Mouse (Mus musculus) ES-E14 (cell line): Measurements from ENCODE around the gene 1810049J17Rik. TPM values are rescaled to one million over a fixed set of nuclear protein-coding genes. Genes with fewer than 3 reads are reported as not detected.

Source experiments
- DNase-seq: peaks from one replicate; pipeline ENCODE4 v3.0.0-alpha.2; 2013; ENCODE audit warnings: low read depth, low spot score
- H3K27ac ChIP-seq: 2 replicates; pipeline ENCODE4 v1.5.1; 2012; ENCODE audit warnings: low read depth, mild to moderate bottlenecking, low read length, moderate library complexity, mixed read lengths; ENCODE audit not compliant: poor library complexity, insufficient read depth, severe bottlenecking
- H3K36me3 ChIP-seq: 2 replicates; pipeline ENCODE4 v1.6.1; 2012; ENCODE audit warnings: mild to moderate bottlenecking, low read length, moderate library complexity, mixed read lengths; ENCODE audit not compliant: control insufficient read depth, poor library complexity, insufficient read depth, severe bottlenecking
- H3K4me1 ChIP-seq, 2 experiments: fragments of 150-350 bp in 1 of 2; sonication (generic) in 1 of 2; 2 replicates each; pipeline ENCODE4 v1.6.1; 2012; ENCODE audit warnings: low read length in 2 of 2, mild to moderate bottlenecking in 1 of 2, mixed read lengths in 1 of 2; ENCODE audit not compliant: control insufficient read depth in 2 of 2, insufficient read depth in 2 of 2, poor library complexity in 1 of 2
- H3K4me3 ChIP-seq, 2 experiments: fragments of 150-350 bp in 1 of 2; sonication (generic) in 1 of 2; 2 replicates each; pipeline ENCODE4 v1.5.1; 2012; ENCODE audit warnings: low read length in 2 of 2, low read depth in 1 of 2, mild to moderate bottlenecking in 1 of 2, mixed read lengths in 1 of 2; ENCODE audit not compliant: insufficient read depth in 1 of 2, poor library complexity in 1 of 2, severe bottlenecking in 1 of 2
- H3K9ac ChIP-seq: 2 replicates; pipeline ENCODE4 v1.6.1; 2012; ENCODE audit warnings: low read depth, mild to moderate bottlenecking, low read length, mixed read lengths; ENCODE audit not compliant: poor library complexity, insufficient read depth, severe bottlenecking
- H3K9me3 ChIP-seq: fragments of 150-350 bp; sonication (generic); 2 replicates; pipeline ENCODE4 v1.6.1; 2012; ENCODE audit warnings: low read depth, mild to moderate bottlenecking, low read length; ENCODE audit not compliant: control insufficient read depth, insufficient read depth
- CHD2 ChIP-seq: IDR thresholded peaks from 2 replicates; pipeline ENCODE4 v1.6.1; 2014; ENCODE audit warnings: mild to moderate bottlenecking, low read depth, low read length, inconsistent platforms
- HCFC1 ChIP-seq: IDR thresholded peaks from 2 replicates; pipeline ENCODE4 v1.6.1; 2012; ENCODE audit warnings: low read length, inconsistent platforms, borderline replicate concordance; ENCODE audit not compliant: insufficient read depth
- MAFK ChIP-seq: IDR thresholded peaks from 2 replicates; pipeline ENCODE4 v1.6.1; 2014; ENCODE audit warnings: mild to moderate bottlenecking, low read depth, low read length, inconsistent platforms; ENCODE audit not compliant: insufficient read depth
- ZC3H11A ChIP-seq: IDR thresholded peaks from 2 replicates; pipeline ENCODE4 v1.6.1; 2012; ENCODE audit warnings: low read depth, mild to moderate bottlenecking, inconsistent platforms, low read length, borderline replicate concordance
- ZNF384 ChIP-seq: IDR thresholded peaks from 2 replicates; pipeline ENCODE4 v1.6.1; 2012; ENCODE audit warnings: low read depth, low read length, inconsistent platforms
- in situ Hi-C, 2 experiments: fragments of 600-800 bp; cut with MboI; formaldehyde crosslinking; loops; one replicate each; pipeline ENCODE4 v1.15.1; 2025; ENCODE audit warnings: low sequenced_read_pairs in 2 of 2, inconsistent platforms in 1 of 2; ENCODE audit not compliant: unreplicated experiment in 2 of 2
- total RNA-seq: library from RNA; depleted of rRNA; stranded (reverse); fragments of 300-350 nt; gene quantifications from 2 replicates; pipeline ENCODE4 v1.2.3, GENCODE M21; 2012

Gene 1810049J17Rik
- total RNA-seq, 1 experiment: 9.6 TPM

- no peaks in the 10 kb centered on the region for H3K9me3 ChIP-seq
- DNase-seq: no peak
- in situ Hi-C loops: no loop called here
- no peaks in the 10 kb centered on the region for H3K4me1 ChIP-seq
- no peak overlapping the region for H3K9ac ChIP-seq
- H3K36me3 ChIP-seq: peaks cover 2% of the 10 kb centered on the region; the same call in 1 of the 2 replicates
- no peak overlapping the region for H3K4me3 ChIP-seq
- no peak overlapping the region for H3K27ac ChIP-seq
- no peak for TF ChIP-seq CHD2
- no peak for TF ChIP-seq ZC3H11A
- no peak for TF ChIP-seq HCFC1
- TF ChIP-seq ZNF384: no peak
- TF ChIP-seq MAFK: no peak
These were observed 2.6 kb upstream of the 1810049J17Rik start for GRCm38 (mm10) chr15:12324326-12324725.

- Histone ChIP-seq H3K4me1 (no peaks in the 10 kb centered on the region), H3K27ac (no peak overlapping the region), H3K9ac (peak overlapping the region; percentile 94), H3K36me3 (peaks cover 2% of the 10 kb centered on the region; the same call in 1 of the 2 replicates), H3K4me3 (peak overlapping the region; percentile 78 to 87), H3K9me3 (no peaks in the 10 kb centered on the region)
- in situ Hi-C loops: no loop called here
- TF ChIP-seq ZNF384: no peak
- no peak for TF ChIP-seq CHD2
- no peak for TF ChIP-seq HCFC1
- no peak for DNase-seq
These were observed 1.1 kb upstream of the 1810049J17Rik start for GRCm38 (mm10) chr15:12322676-12323402.

- Histone ChIP-seq H3K4me3 (peak within 1 kb of the TSS; percentile 78 to 87), H3K9me3 (no peaks in the 10 kb centered on the region), H3K36me3 (peaks cover 2% of the 10 kb centered on the region; the same call in 1 of the 2 replicates), H3K9ac (peak within 1 kb of the TSS; percentile 94), H3K27ac (peak within 1 kb of the TSS; percentile 33), H3K4me1 (no peaks in the 10 kb centered on the region)
- peak; percentile 76 for DNase-seq
- TF ChIP-seq ZNF384 (no peak), HCFC1 (no peak), MAFK (no peak), CHD2 (no peak), ZC3H11A (no peak)
- in situ Hi-C loops: no loop called here
These were observed 460 bp downstream of the 1810049J17Rik start, which contains the start of gene Golph3 for GRCm38 (mm10) chr15:12321091-12321787. Golph3 (plus strand) TSS chr15:12321450.

- peaks cover under 1% of the 10 kb centered on the region; the same call in 1 of the 2 replicates for H3K36me3 ChIP-seq
- peak overlapping the region; percentile 80 for H3K9ac ChIP-seq
- no peaks in the 10 kb centered on the region for H3K9me3 ChIP-seq
- no peaks in the 10 kb centered on the region for H3K4me1 ChIP-seq
- DNase-seq: no peak
- no peak overlapping the region for H3K27ac ChIP-seq
- H3K4me3 ChIP-seq: peak overlapping the region; percentile 78 to 87
- in situ Hi-C loops: no loop called here
- no peak for TF ChIP-seq ZC3H11A
- TF ChIP-seq MAFK: no peak
- TF ChIP-seq HCFC1: no peak
- TF ChIP-seq ZNF384: no peak
- TF ChIP-seq CHD2: no peak
These were observed 1.1 kb downstream of the 1810049J17Rik start for GRCm38 (mm10) chr15:12320441-12321090.
